Mouse (Mus musculus) small intestine, adult 2 months (tissue): ENCODE measurements around the gene Naaladl2. TPM values are rescaled to one million over a fixed set of nuclear protein-coding genes. Genes with fewer than 3 reads are reported as not detected.

Source experiments
- H3K27ac ChIP-seq: fragments of 200-500 bp; 2 replicates; pipeline ENCODE4 v1.5.1; 2012; ENCODE audit warnings: low read depth, low read length, control low read depth, inconsistent platforms; ENCODE audit not compliant: insufficient read depth
- H3K27me3 ChIP-seq: fragments of 200-500 bp; 2 replicates; pipeline ENCODE4 v1.6.1; 2012; ENCODE audit warnings: mild to moderate bottlenecking, moderate library complexity, low read length, inconsistent platforms; ENCODE audit not compliant: control insufficient read depth, insufficient read depth
- H3K36me3 ChIP-seq: fragments of 200-500 bp; 2 replicates; pipeline ENCODE4 v1.6.1; 2012; ENCODE audit warnings: mild to moderate bottlenecking, low read length, control low read depth, inconsistent platforms; ENCODE audit not compliant: control insufficient read depth, insufficient read depth
- H3K4me1 ChIP-seq: fragments of 200-500 bp; 2 replicates; pipeline ENCODE4 v1.6.1; 2012; ENCODE audit warnings: low read length, inconsistent platforms, mixed read lengths; ENCODE audit not compliant: control insufficient read depth, insufficient read depth, insufficient read length
- H3K4me3 ChIP-seq: fragments of 200-500 bp; 2 replicates; pipeline ENCODE4 v1.5.1; 2012; ENCODE audit warnings: low read depth, mild to moderate bottlenecking, control low read depth, inconsistent platforms, low read length, moderate library complexity
- CTCF ChIP-seq: fragments of 200-500 bp; IDR thresholded peaks from 2 replicates; pipeline ENCODE4 v1.5.1; 2012; ENCODE audit warnings: low read depth, mild to moderate bottlenecking, control low read depth, inconsistent platforms, low read length, moderate library complexity, mixed read lengths; ENCODE audit not compliant: insufficient replicate concordance, insufficient read length; ENCODE audit errors: extremely low read depth
- POLR2A ChIP-seq: fragments of 200-500 bp; IDR thresholded peaks from 2 replicates; pipeline ENCODE4 v1.6.1; 2012; ENCODE audit warnings: low read depth, mild to moderate bottlenecking, control low read depth, inconsistent platforms, low read length, moderate library complexity
- WGBS: fragments of 180-500 bp; shearing (Covaris S2); methylation state at CpG from one replicate; pipeline ENCODE4 v1.1.7; 2018; 5-methylcytosine and 5-hydroxymethylcytosine counted together
- polyA plus RNA-seq: library from polyadenylated mRNA; depleted of rRNA; stranded (reverse); fragments of >200 nt; gene quantifications from 2 replicates; pipeline ENCODE4 v1.2.3, GENCODE M21; 2012

Naaladl2 gene
- polyA plus RNA-seq, 1 experiment = 0.25 TPM

GRCm38 (mm10) chr3:24690162-24690915, 453.7 kb downstream of the Naaladl2 start:
- Histone ChIP-seq H3K36me3 (no peaks in the 10 kb centered on the region), H3K27me3 (no peaks in the 10 kb centered on the region), H3K4me1 (no peaks in the 10 kb centered on the region), H3K4me3 (no peak overlapping the region), H3K27ac (no peak overlapping the region)
- WGBS = 90% methylated on average over 2 of the region's 2 CpGs
- no peak for TF ChIP-seq CTCF
- TF ChIP-seq POLR2A = no peak

GRCm38 (mm10) chr3:24670500-24670899, 473.6 kb downstream of the Naaladl2 start:
- 69% methylated on average over 3 of the region's 3 CpGs for WGBS
- Histone ChIP-seq H3K36me3 (no peaks in the 10 kb centered on the region), H3K4me1 (no peaks in the 10 kb centered on the region), H3K27me3 (no peaks in the 10 kb centered on the region), H3K4me3 (no peak overlapping the region), H3K27ac (no peak overlapping the region)
- TF ChIP-seq CTCF (no peak), POLR2A (no peak)

- 69% methylated on average over 3 of the region's 3 CpGs for WGBS
- Histone ChIP-seq H3K27me3 (no peaks in the 10 kb centered on the region), H3K36me3 (no peaks in the 10 kb centered on the region), H3K4me3 (no peak overlapping the region), H3K27ac (no peak overlapping the region), H3K4me1 (no peaks in the 10 kb centered on the region)
- TF ChIP-seq CTCF (no peak), POLR2A (no peak)
Observed at GRCm38 (mm10) chr3:24668052-24668916, 475.8 kb downstream of the Naaladl2 start.

- Histone ChIP-seq H3K36me3 (no peaks in the 10 kb centered on the region), H3K27ac (no peak overlapping the region), H3K27me3 (no peaks in the 10 kb centered on the region), H3K4me3 (no peak overlapping the region), H3K4me1 (no peaks in the 10 kb centered on the region)
- 58% methylated on average over 1 of the region's 1 CpGs for WGBS
- no peak for TF ChIP-seq CTCF
- TF ChIP-seq POLR2A = no peak
Observed at GRCm38 (mm10) chr3:24665408-24665807, 478.7 kb downstream of the Naaladl2 start.

- no peak for TF ChIP-seq POLR2A
- TF ChIP-seq CTCF = no peak
- H3K4me1 ChIP-seq = no peaks in the 10 kb centered on the region
- H3K27ac ChIP-seq = no peak overlapping the region
- no peak overlapping the region for H3K4me3 ChIP-seq
- H3K27me3 ChIP-seq = no peaks in the 10 kb centered on the region
- no peaks in the 10 kb centered on the region for H3K36me3 ChIP-seq
Observed at GRCm38 (mm10) chr3:24663749-24664148, 480.3 kb downstream of the Naaladl2 start.

GRCm38 (mm10) chr3:24630032-24630431, 514.0 kb downstream of the Naaladl2 start:
- Histone ChIP-seq H3K36me3 (no peaks in the 10 kb centered on the region), H3K27ac (no peak overlapping the region), H3K27me3 (no peaks in the 10 kb centered on the region), H3K4me3 (no peak overlapping the region), H3K4me1 (no peaks in the 10 kb centered on the region)
- TF ChIP-seq CTCF (no peak), POLR2A (no peak)
- 67% methylated on average over 1 of the region's 1 CpGs for WGBS

- TF ChIP-seq POLR2A = no peak
- no peak for TF ChIP-seq CTCF
- no peaks in the 10 kb centered on the region for H3K4me1 ChIP-seq
- H3K27me3 ChIP-seq = no peaks in the 10 kb centered on the region
- no peak overlapping the region for H3K4me3 ChIP-seq
- H3K36me3 ChIP-seq = no peaks in the 10 kb centered on the region
- H3K27ac ChIP-seq = no peak overlapping the region
Observed at GRCm38 (mm10) chr3:24605485-24605884, 538.6 kb downstream of the Naaladl2 start.
